Mouse (Mus musculus) E14TG2a.4 (cell line): ENCODE data around the gene Usp3.

Experiments
- CTCF ChIP-seq: conservative IDR thresholded peaks from 2 replicates; pipeline ENCODE4 v1.5.1; 2014; ENCODE audit warnings: low read length
- NANOG ChIP-seq: IDR thresholded peaks from 2 replicates; pipeline ENCODE4 v1.6.1; 2014; ENCODE audit warnings: borderline replicate concordance, low read length, mixed read lengths

DNA sequence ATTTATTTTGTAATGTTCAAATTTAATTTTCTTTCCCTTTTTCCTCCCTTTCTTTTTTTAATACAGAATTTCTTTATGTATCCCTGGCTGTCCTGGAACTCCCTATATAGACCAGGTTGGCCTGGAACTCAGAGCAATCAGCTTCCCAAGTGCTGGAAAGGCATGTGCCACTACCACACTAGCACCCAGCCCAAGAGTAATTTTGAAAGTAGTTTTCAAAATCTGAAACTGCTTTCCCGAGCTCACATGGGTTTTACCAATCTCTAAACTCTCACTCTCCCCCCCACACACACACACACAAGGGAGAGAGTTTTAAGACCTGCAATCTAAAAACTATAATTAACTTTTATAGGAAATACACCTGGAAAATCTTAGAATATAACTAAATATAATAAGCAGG lies 7.8 kb downstream of the Usp3 start:
- TF ChIP-seq CTCF (no peak), NANOG (no peak)
